Mouse (Mus musculus) cerebellum, adult 2 months (tissue): ENCODE results near the gene Oscp1. TPM values are rescaled to one million over a fixed set of nuclear protein-coding genes. Genes with fewer than 3 reads are reported as not detected.
A peak's percentile ranks its signal among the peaks of the same experiment; 100 is the strongest.

Source experiments
- DNase-seq, 2 experiments: peaks; one replicate each; pipeline ENCODE4 v3.0.0; 2021
- H3K27ac ChIP-seq: fragments of 200-500 bp; 2 replicates; pipeline ENCODE4 v1.5.1; 2012; ENCODE audit warnings: low read length, control low read depth, inconsistent platforms; ENCODE audit not compliant: insufficient read depth
- H3K27me3 ChIP-seq: fragments of 200-500 bp; 2 replicates; pipeline ENCODE4 v1.6.1; 2012; ENCODE audit warnings: inconsistent platforms, mild to moderate bottlenecking, low read length, moderate library complexity; ENCODE audit not compliant: control insufficient read depth, insufficient read depth
- H3K4me1 ChIP-seq: fragments of 200-500 bp; 2 replicates; pipeline ENCODE4 v1.6.1; 2011; ENCODE audit warnings: low read length; ENCODE audit not compliant: control insufficient read depth, insufficient read depth
- H3K4me3 ChIP-seq: fragments of 200-500 bp; replicated peaks from 2 replicates; pipeline ENCODE3; 2011; ENCODE audit warnings: mild to moderate bottlenecking, low read depth, low read length, control low read depth; ENCODE audit not compliant: insufficient read depth
- CTCF ChIP-seq: fragments of 200-500 bp; IDR thresholded peaks from 2 replicates; pipeline ENCODE4 v1.5.1; 2011; ENCODE audit warnings: low read depth, mild to moderate bottlenecking, control low read depth, low read length, moderate library complexity, borderline replicate concordance; ENCODE audit not compliant: insufficient read depth
- POLR2A ChIP-seq: fragments of 200-500 bp; IDR thresholded peaks from 2 replicates; pipeline ENCODE4 v1.6.1; 2011; ENCODE audit warnings: low read length, control low read depth, borderline replicate concordance; ENCODE audit not compliant: insufficient read depth
- WGBS: fragments of 180-500 bp; shearing (Covaris S2); methylation state at CpG from one replicate; pipeline ENCODE4 v1.1.7; 2018; 5-methylcytosine and 5-hydroxymethylcytosine counted together
- polyA plus RNA-seq: library from polyadenylated mRNA; depleted of rRNA; stranded (reverse); fragments of >200 nt; gene quantifications from 2 replicates; pipeline ENCODE4 v1.2.3, GENCODE M21; 2012; rRNA removed

The Oscp1 gene
- 12.1 and 12.8 TPM in 2 replicates for polyA plus RNA-seq

- Histone ChIP-seq H3K27ac (no peak within 1 kb of the TSS), H3K27me3 (no peaks in the 10 kb centered on the region), H3K4me1 (peaks cover 2% of the 10 kb centered on the region), H3K4me3 (peak within 1 kb of the TSS; percentile 92)
- TF ChIP-seq POLR2A (0 out of 2 replicates have a peak, but pooled peaks have one; percentile 12), CTCF (no peak)
- peak; percentile 90 to 92 for DNase-seq
- under 1% methylated on average over 57 of the region's 57 CpGs for WGBS
Measured at GRCm38 (mm10) chr4:126058134-126058996, at the start of gene Oscp1. Gene Oscp1 (plus strand): TSS chr4:126058565.

- no peak for TF ChIP-seq CTCF
- no peak for TF ChIP-seq POLR2A
- 83% methylated on average over 7 of the region's 7 CpGs for WGBS
- no peak overlapping the region for H3K27ac ChIP-seq
- no peaks in the 10 kb centered on the region for H3K4me1 ChIP-seq
- no peaks in the 10 kb centered on the region for H3K27me3 ChIP-seq
- DNase-seq = no peak
- H3K4me3 ChIP-seq = no peak overlapping the region
Measured at GRCm38 (mm10) chr4:126017676-126018332, 40.6 kb upstream of the Oscp1 start.

- Histone ChIP-seq H3K27me3 (no peaks in the 10 kb centered on the region), H3K4me1 (no peaks in the 10 kb centered on the region), H3K27ac (no peak overlapping the region), H3K4me3 (no peak overlapping the region)
- TF ChIP-seq POLR2A (no peak), CTCF (no peak)
- WGBS = 79% methylated on average over 11 of the region's 11 CpGs
- DNase-seq = no peak
Measured at GRCm38 (mm10) chr4:126018966-126019538, 39.3 kb upstream of the Oscp1 start.

- TF ChIP-seq POLR2A (no peak), CTCF (no peak)
- Histone ChIP-seq H3K27ac (no peak within 1 kb of the TSS), H3K4me1 (no peaks in the 10 kb centered on the region), H3K27me3 (no peaks in the 10 kb centered on the region), H3K4me3 (no peak within 1 kb of the TSS)
- 64% methylated on average over 16 of the region's 16 CpGs for WGBS
- no peak for DNase-seq
Measured at GRCm38 (mm10) chr4:126024303-126024900, 34.0 kb upstream of the Oscp1 start, which contains the start of gene Csf3r. Gene Csf3r (plus strand): TSS chr4:126024550.

GRCm38 (mm10) chr4:126025801-126026200, 32.6 kb upstream of the Oscp1 start:
- H3K4me1 ChIP-seq = no peaks in the 10 kb centered on the region
- WGBS = 49% methylated on average over 5 of the region's 5 CpGs
- no peak for DNase-seq
- H3K27ac ChIP-seq = no peak overlapping the region
- no peak overlapping the region for H3K4me3 ChIP-seq
- no peak for TF ChIP-seq POLR2A
- no peak for TF ChIP-seq CTCF
- no peaks in the 10 kb centered on the region for H3K27me3 ChIP-seq

- no peak for DNase-seq
- 92% methylated on average over 3 of the region's 3 CpGs for WGBS
- TF ChIP-seq CTCF (no peak), POLR2A (no peak)
Measured at GRCm38 (mm10) chr4:126027980-126028379, 30.4 kb upstream of the Oscp1 start.

GRCm38 (mm10) chr4:126029042-126029441, 29.3 kb upstream of the Oscp1 start:
- 81% methylated on average over 3 of the region's 3 CpGs for WGBS
- no peak for DNase-seq
- Histone ChIP-seq H3K27ac (no peak overlapping the region), H3K27me3 (no peaks in the 10 kb centered on the region), H3K4me1 (no peaks in the 10 kb centered on the region), H3K4me3 (no peak overlapping the region)
- TF ChIP-seq POLR2A = no peak
- no peak for TF ChIP-seq CTCF

More at GRCm38 (mm10) chr4:126027980-126028379, 30.4 kb upstream of the Oscp1 start:
- no peak overlapping the region for H3K27ac ChIP-seq
- no peaks in the 10 kb centered on the region for H3K27me3 ChIP-seq
- no peaks in the 10 kb centered on the region for H3K4me1 ChIP-seq
- H3K4me3 ChIP-seq = no peak overlapping the region
